Mouse (Mus musculus): ENCODE measurements around the gene Gins1. TPM values are rescaled to one million over a fixed set of nuclear protein-coding genes. Genes with fewer than 3 reads are reported as not detected.
"Not testable (repeated sequence)": the region's sequence is repeated elsewhere in the genome, so short reads cannot be mapped to it uniquely, and the experiment has no call there.

Gins1 gene
- polyA plus RNA-seq, 1 experiment from 2014 or later = 81.0 TPM

DNA sequence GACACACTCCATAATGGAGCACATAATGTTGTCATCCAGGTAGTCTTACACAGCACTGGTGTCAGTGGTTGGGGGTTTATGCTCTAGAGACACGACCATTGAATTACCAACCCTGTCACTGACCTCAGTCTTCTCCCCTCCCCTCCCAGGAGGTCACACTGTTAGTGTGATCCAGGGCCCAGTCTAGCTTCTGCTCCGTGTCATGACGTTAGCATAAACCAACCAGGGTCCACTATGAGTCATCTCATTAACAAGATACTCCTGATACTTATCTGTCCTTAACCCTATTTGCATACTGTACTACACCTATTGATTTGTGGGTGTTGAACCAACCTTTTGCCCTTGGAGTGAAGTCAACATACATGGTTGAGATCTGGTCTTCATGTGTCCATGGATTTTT is 13.5 kb downstream of the Gins1 start:
- H3K36me3 ChIP-seq = peaks cover 75% of the 10 kb centered on the region
- no peak for DNase-seq (ENCODE audit: low spot score)
- WGBS = 95% methylated on average over 3 of the region's 3 CpGs

DNA sequence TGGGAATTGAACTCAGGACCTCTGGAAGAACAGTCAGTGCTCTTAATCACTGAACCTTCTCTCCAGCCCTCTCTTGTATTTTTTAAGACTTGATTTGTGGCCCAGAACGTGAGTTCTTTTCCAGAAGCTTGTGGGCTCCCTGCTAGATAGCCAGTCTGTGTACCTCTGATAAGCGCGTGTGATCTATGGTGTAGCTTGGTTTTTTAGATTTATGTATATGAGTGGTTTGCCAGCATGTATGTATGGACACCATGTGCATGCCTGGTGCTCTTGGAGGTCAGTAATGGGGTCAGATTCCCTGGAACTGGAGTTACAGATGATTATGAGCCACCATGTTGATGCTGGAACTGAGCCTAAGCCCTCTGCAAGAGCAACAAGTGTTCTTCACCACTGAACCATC is 15.3 kb downstream of the Gins1 start:
- DNase-seq (ENCODE audit: low spot score) = no peak
- WGBS = 91% methylated on average over 3 of the region's 3 CpGs
- Histone ChIP-seq H3K4me1 (no peaks in the 10 kb centered on the region), H3K9me3 (replicated peaks) (no peaks in the 10 kb centered on the region), H3K27me3 (ENCODE audit: low read depth, poor library complexity, severe bottlenecking) (no peaks in the 10 kb centered on the region), H3K36me3 (peaks cover 75% of the 10 kb centered on the region), H3K27ac (replicated peaks) (no peak overlapping the region), H3K4me3 (no peak overlapping the region)

More for the DNA sequence above, 13.5 kb downstream of the Gins1 start:
- Histone ChIP-seq H3K4me3 (no peak overlapping the region), H3K9me3 (replicated peaks) (no peaks in the 10 kb centered on the region), H3K27me3 (ENCODE audit: low read depth, poor library complexity, severe bottlenecking) (no peaks in the 10 kb centered on the region), H3K27ac (replicated peaks) (no peak overlapping the region), H3K4me1 (no peaks in the 10 kb centered on the region)

DNA sequence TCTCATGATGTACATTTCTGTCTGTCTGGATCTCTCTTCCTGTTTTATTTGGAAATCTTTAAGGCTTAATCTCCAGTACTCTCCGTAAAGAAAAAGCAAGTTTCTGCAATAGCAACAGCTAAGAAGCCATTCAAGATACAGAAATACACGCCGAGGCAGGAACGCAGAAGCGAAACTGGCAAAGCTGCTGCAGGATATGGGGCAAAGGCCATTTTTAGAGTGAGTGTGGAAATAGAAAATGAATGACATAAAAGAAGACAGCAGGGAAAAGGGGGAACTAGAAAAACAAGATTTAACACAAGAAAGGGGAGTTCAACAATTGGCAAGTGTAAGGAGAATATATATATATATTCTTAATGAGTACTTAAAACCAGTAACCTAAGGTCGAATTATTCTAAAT is 16.5 kb downstream of the Gins1 start:
- WGBS = 93% methylated on average over 6 of the region's 6 CpGs
- Histone ChIP-seq H3K9me3 (replicated peaks) (no peaks in the 10 kb centered on the region), H3K36me3 (peaks cover 77% of the 10 kb centered on the region), H3K27me3 (ENCODE audit: low read depth, poor library complexity, severe bottlenecking) (no peaks in the 10 kb centered on the region), H3K4me3 (no peak overlapping the region), H3K4me1 (no peaks in the 10 kb centered on the region), H3K27ac (replicated peaks) (no peak overlapping the region)
- no peak for DNase-seq (ENCODE audit: low spot score)

DNA sequence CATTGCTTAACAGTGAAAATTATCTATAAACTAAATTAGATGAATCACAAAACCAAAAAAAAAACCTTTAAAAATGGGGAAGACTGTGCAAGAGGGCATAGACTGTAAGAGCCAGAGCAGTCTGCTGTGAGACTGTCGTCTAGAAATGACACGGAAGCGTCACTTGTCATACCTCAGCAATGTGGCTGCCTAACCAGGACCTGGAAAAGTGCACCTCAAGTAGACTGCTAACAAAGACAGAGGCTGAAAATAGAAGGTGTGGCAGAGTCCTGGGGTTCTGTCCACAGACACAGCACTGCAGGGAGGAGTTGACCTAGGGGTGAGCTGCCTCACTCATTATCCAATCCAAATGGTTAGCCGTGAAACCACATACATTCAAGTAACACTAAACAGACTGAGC is 17.0 kb downstream of the Gins1 start:
- H3K9me3 ChIP-seq (replicated peaks) = no peaks in the 10 kb centered on the region
- no peak overlapping the region for H3K4me3 ChIP-seq
- no peaks in the 10 kb centered on the region for H3K4me1 ChIP-seq
- WGBS = 95% methylated on average over 4 of the region's 4 CpGs
- H3K27ac ChIP-seq (replicated peaks) = no peak overlapping the region
- H3K27me3 ChIP-seq (ENCODE audit: low read depth, poor library complexity, severe bottlenecking) = no peaks in the 10 kb centered on the region
- H3K36me3 ChIP-seq = peaks cover 77% of the 10 kb centered on the region
- no peak for DNase-seq (ENCODE audit: low spot score)

DNA sequence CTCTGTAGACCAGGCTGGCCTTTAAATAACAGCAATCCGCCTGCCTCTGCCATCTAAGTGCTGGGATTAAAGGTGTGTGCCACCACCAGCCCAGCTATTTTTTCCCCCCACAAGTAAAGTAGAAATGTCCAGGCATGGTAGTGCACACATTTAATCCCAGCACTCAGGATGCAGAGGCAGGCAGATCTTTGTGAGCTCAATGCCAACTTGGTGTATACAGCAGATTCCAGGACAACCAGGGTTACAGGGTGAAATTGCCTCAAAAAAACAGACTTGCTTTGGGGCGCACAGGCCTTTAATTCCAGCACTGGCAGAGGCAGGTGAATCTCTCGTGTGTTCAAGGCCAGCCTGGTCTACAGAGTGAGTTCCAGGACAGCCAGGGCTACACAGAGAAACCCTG is 17.8 kb downstream of the Gins1 start:
- 93% methylated on average over 3 of the region's 3 CpGs for WGBS
- Histone ChIP-seq H3K4me3 (no peak overlapping the region), H3K36me3 (peaks cover 77% of the 10 kb centered on the region), H3K4me1 (no peaks in the 10 kb centered on the region), H3K27me3 (ENCODE audit: low read depth, poor library complexity, severe bottlenecking) (no peaks in the 10 kb centered on the region), H3K27ac (replicated peaks) (no peak overlapping the region), H3K9me3 (replicated peaks) (no peaks in the 10 kb centered on the region)
- no peak for DNase-seq (ENCODE audit: low spot score)

DNA sequence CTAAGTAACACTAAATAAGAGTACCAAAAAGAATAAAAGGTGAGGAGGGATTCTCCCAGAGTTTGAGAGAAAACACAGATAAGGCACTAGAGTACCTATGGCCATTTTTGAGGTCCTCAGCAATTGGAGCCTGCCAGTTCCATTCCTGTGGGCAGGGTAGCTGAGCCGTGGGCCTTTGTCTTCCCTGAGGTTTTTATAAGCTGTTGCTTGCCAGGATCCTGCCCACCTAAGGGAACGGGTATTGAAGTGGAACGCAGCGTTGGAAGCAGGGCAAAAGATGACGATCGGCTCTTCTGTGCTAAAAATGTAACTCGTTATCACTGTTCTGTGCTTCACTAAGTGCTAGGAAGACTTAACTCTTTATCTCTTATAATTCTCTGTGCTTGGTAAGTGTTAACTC is 18.3 kb downstream of the Gins1 start:
- no peak overlapping the region for H3K4me3 ChIP-seq
- WGBS = 90% methylated on average over 7 of the region's 7 CpGs
- no peaks in the 10 kb centered on the region for H3K9me3 ChIP-seq (replicated peaks)
- H3K27ac ChIP-seq (replicated peaks) = no peak overlapping the region
- H3K27me3 ChIP-seq (ENCODE audit: low read depth, poor library complexity, severe bottlenecking) = no peaks in the 10 kb centered on the region
- DNase-seq (ENCODE audit: low spot score) = no peak
- peaks cover 77% of the 10 kb centered on the region for H3K36me3 ChIP-seq
- no peaks in the 10 kb centered on the region for H3K4me1 ChIP-seq

DNA sequence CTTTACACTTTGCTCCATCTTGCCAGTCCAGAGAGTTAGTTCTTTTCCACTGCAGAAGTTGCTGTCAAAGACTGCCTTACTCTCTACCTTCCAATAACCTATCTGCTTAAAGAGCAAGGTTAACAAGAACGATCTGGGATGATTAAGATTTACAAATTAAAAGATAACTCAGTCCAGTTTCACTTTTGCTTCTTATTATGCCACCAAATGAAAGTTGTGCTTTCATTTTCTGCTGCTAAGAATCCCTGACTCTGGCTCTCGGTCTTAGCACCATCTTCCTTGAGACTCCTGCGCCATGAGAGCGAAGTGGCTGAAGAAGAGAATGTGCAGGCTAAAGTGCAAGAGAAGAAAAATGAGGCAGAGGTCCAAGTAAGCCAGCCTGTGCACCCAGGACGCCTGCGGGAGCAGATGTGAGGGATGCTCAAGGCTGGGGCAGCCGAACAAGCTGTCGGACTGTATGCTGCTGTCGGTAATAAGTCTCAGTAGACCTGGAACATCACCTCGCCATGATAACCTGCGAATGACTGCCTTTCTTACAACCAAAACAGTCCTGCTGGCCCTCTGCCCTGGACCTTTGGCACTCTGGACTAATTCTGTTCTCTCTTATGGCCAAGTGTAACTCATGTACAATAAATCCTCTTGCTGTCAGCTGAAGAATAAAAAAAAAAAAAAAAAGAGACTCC is 22.0 kb downstream of the Gins1 start:
- 93% methylated on average over 11 of the region's 11 CpGs for WGBS
- Histone ChIP-seq H3K4me1 (no peaks in the 10 kb centered on the region), H3K27me3 (ENCODE audit: low read depth, poor library complexity, severe bottlenecking) (no peaks in the 10 kb centered on the region), H3K4me3 (no peak overlapping the region), H3K36me3 (peaks cover 87% of the 10 kb centered on the region), H3K27ac (replicated peaks) (no peak overlapping the region), H3K9me3 (replicated peaks) (no peaks in the 10 kb centered on the region)
- DNase-seq (ENCODE audit: low spot score) = no peak

DNA sequence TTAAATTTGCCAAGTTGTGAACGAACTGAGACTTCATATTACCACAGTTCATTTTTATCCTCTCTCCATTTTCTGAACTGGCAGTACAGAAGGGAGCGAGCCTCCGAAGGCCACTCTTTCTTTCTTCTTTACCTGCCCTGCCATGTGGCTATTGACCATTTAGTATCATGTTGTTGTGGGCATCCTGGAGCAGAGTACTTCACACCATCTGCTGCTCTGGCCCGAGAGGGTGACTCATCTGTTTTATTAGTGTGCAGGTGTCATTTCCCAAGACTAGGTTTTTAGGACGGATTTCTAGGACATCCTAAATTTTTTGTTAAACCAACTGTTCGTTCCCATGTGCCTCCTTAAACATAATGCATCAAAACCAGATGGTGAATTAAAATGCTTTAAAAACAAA is 24.0 kb downstream of the Gins1 start:
- H3K27me3 ChIP-seq (ENCODE audit: low read depth, poor library complexity, severe bottlenecking) = no peaks in the 10 kb centered on the region
- peaks cover 89% of the 10 kb centered on the region for H3K36me3 ChIP-seq
- H3K9me3 ChIP-seq (replicated peaks) = no peaks in the 10 kb centered on the region
- no peak overlapping the region for H3K4me3 ChIP-seq
- H3K4me1 ChIP-seq = no peaks in the 10 kb centered on the region
- DNase-seq (ENCODE audit: low spot score) = no peak
- no peak overlapping the region for H3K27ac ChIP-seq (replicated peaks)
- WGBS = 92% methylated on average over 6 of the region's 6 CpGs

DNA sequence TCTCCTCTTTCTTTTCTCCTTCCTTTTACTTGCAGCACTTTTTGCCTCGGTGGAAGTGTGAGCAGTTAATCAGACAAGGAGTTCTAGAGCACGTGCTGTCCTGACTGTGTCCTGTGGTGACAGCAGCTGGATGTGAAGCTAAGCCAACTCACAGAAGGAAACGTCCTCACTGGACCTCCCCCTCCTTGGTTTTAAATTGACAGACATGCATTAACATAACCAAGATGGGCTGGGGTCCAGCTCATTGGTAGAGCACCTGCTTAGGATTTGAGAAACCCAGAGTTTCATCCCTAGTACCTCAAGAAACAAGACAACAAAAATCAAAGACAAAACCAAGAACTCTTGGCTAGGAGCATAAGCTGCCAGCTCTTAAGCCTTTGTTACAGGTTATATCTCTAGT is 25.6 kb downstream of the Gins1 start:
- Histone ChIP-seq H3K4me3 (no peak overlapping the region), H3K27ac (replicated peaks) (no peak overlapping the region), H3K27me3 (ENCODE audit: low read depth, poor library complexity, severe bottlenecking) (no peaks in the 10 kb centered on the region), H3K9me3 (replicated peaks) (no peaks in the 10 kb centered on the region), H3K36me3 (peaks cover 94% of the 10 kb centered on the region), H3K4me1 (no peaks in the 10 kb centered on the region)
- DNase-seq (ENCODE audit: low spot score) = no peak
- 77% methylated on average over 3 of the region's 3 CpGs for WGBS

DNA sequence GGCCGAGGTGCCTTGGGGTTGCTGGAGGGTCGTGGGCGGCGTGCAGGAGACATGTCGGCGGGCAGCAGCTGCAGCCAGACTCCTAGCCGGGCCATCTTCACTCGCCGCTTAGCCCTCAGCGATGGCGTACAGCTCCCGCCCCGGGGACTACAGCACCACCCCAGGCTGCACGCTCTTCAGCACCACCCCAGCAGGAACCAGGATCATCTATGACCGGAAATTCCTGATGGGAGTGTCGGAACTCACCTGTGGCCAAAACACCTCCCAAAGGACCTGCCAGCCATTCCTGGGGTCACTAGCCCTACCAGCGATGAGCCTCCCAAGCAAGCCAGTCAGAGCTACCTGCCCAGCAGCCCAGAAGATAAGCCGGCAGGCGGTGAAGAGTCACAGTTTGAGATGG is 28.3 kb downstream of the Gins1 start:
- no peak overlapping the region for H3K27ac ChIP-seq (replicated peaks)
- no peak overlapping the region for H3K4me3 ChIP-seq
- H3K4me1 ChIP-seq = no peaks in the 10 kb centered on the region
- no peaks in the 10 kb centered on the region for H3K9me3 ChIP-seq (replicated peaks)
- peaks cover 91% of the 10 kb centered on the region for H3K36me3 ChIP-seq
- WGBS = 82% methylated on average over 19 of the region's 19 CpGs
- H3K27me3 ChIP-seq (ENCODE audit: low read depth, poor library complexity, severe bottlenecking) = no peaks in the 10 kb centered on the region
- DNase-seq (ENCODE audit: low spot score) = no peak

DNA sequence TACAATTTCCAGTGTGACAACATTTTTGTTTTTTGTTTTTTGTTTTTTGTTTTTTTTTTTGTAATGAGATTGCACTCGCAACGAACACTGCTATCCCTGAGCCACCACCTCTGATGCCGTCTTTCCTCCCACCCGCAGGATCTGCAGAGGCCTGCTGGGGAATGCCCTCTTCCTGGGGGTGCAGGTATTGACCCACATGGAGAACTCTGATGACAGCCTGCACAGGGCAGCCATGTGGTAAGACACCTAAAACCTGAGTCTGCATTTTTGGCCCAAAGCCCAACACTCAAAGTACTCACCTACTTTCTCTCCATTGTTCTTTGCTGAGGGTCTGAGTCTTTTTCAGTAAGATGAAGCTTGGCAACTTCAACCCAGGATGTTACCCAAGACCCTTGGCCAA is 29.5 kb downstream of the Gins1 start:
- no peak overlapping the region for H3K27ac ChIP-seq (replicated peaks)
- H3K36me3 ChIP-seq = peaks cover 86% of the 10 kb centered on the region
- WGBS = 93% methylated on average over 4 of the region's 4 CpGs
- no peak for DNase-seq (ENCODE audit: low spot score)
- no peak overlapping the region for H3K4me3 ChIP-seq
- no peaks in the 10 kb centered on the region for H3K9me3 ChIP-seq (replicated peaks)
- no peaks in the 10 kb centered on the region for H3K4me1 ChIP-seq
- H3K27me3 ChIP-seq (ENCODE audit: low read depth, poor library complexity, severe bottlenecking) = no peaks in the 10 kb centered on the region

DNA sequence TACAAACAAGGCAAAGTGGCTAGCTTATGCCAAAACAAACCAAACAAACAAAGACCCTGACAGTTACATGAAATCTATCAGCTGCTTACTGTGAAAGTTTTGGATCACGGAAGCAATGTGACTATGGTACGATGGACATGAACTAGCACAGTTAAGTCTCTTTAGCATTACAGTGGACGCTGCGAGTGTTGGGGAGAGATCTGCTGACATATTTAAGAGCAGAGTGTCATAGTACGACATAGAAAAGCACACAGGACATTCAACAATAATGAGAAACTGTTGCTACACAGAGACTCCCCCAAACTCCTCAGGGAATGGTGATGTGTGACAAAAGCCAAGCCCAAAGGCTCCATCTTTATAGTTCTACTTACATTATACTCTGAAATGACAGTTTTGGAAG is 38.8 kb downstream of the Gins1 start:
- H3K36me3 ChIP-seq = peaks cover 84% of the 10 kb centered on the region
- no peaks in the 10 kb centered on the region for H3K4me1 ChIP-seq
- H3K27me3 ChIP-seq (ENCODE audit: low read depth, poor library complexity, severe bottlenecking) = no peaks in the 10 kb centered on the region
- H3K27ac ChIP-seq (replicated peaks) = no peak overlapping the region
- H3K4me3 ChIP-seq = no peak overlapping the region
- no peak for DNase-seq (ENCODE audit: low spot score)
- no peaks in the 10 kb centered on the region for H3K9me3 ChIP-seq (replicated peaks)
- 93% methylated on average over 5 of the region's 5 CpGs for WGBS

DNA sequence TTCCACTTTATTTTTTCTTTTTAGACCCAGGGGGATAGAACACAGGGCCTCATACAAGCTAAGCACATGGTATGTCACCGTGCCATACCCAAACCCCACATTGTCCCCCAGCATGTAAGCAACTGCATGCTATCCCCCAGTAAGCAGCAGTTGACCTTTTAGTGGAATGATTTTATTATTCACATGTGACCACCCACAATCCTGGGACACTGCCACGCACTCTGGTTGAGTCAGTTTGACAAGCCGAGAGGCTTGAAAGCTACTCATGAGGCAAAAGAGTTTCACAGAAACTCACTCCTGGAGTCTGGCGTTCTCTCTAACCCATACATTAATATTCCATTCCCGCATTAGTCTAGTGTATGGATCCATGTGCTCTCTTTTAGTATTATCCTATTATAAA is 42.1 kb downstream of the Gins1 start:
- not testable (repeated sequence) for H3K4me3 ChIP-seq; H3K27ac ChIP-seq (replicated peaks); H3K4me1 ChIP-seq; H3K9me3 ChIP-seq (replicated peaks); H3K27me3 ChIP-seq (ENCODE audit: low read depth, poor library complexity, severe bottlenecking); DNase-seq (ENCODE audit: low spot score)
- 95% methylated on average over 5 of the region's 5 CpGs for WGBS
- peaks cover 91% of the 10 kb centered on the region for H3K36me3 ChIP-seq
